Mouse (Mus musculus): ENCODE measurements around the gene Lenep. TPM values are rescaled to one million over a fixed set of nuclear protein-coding genes. Genes with fewer than 3 reads are reported as not detected.

The Lenep gene
- polyA plus RNA-seq, 1 experiment from 2014 or later = 0.68 TPM

- peaks cover 40% of the 10 kb centered on the region for H3K36me3 ChIP-seq
- H3K4me3 ChIP-seq = peak overlapping the region; percentile 73
- no peaks in the 10 kb centered on the region for H3K27me3 ChIP-seq (ENCODE audit: low read depth, poor library complexity, severe bottlenecking)
- no peaks in the 10 kb centered on the region for H3K9me3 ChIP-seq (replicated peaks)
- H3K27ac ChIP-seq (replicated peaks) = peak overlapping the region; percentile 94
- WGBS = under 1% methylated on average over 20 of the region's 20 CpGs
- DNase-seq (ENCODE audit: low spot score) = no peak
- peaks cover 50% of the 10 kb centered on the region for H3K4me1 ChIP-seq
Observed at GRCm38 (mm10) chr3:89417840-89418169, 15.2 kb upstream of the Lenep start.

- 28% methylated on average over 2 of the region's 2 CpGs for whole genome bisulfite sequencing
- peak overlapping the region; percentile 94 for H3K27ac ChIP-seq (replicated peaks)
- H3K4me1 ChIP-seq = peaks cover 46% of the 10 kb centered on the region
- H3K27me3 ChIP-seq (ENCODE audit: low read depth, poor library complexity, severe bottlenecking) = no peaks in the 10 kb centered on the region
- no peaks in the 10 kb centered on the region for H3K9me3 ChIP-seq (replicated peaks)
- no peak for DNase-seq (ENCODE audit: low spot score)
- peak overlapping the region; percentile 73 for H3K4me3 ChIP-seq
- peaks cover 40% of the 10 kb centered on the region for H3K36me3 ChIP-seq
Observed at GRCm38 (mm10) chr3:89417131-89417530, 14.5 kb upstream of the Lenep start.

- DNase-seq (ENCODE audit: low spot score) = no peak
- H3K4me1 ChIP-seq = peaks cover 40% of the 10 kb centered on the region
- 97% methylated on average over 8 of the region's 8 CpGs for WGBS
Observed at GRCm38 (mm10) chr3:89416158-89416557, 13.6 kb upstream of the Lenep start.

GRCm38 (mm10) chr3:89411490-89412393 is 9.1 kb upstream of the Lenep start, which contains the start of gene Flad1:
Gene Flad1 (minus strand): TSS chr3:89411870.
- H3K4me3 ChIP-seq = peak within 1 kb of the TSS; percentile 65
- H3K4me1 ChIP-seq = peaks cover 23% of the 10 kb centered on the region
- peaks cover 61% of the 10 kb centered on the region for H3K36me3 ChIP-seq
- H3K9me3 ChIP-seq (replicated peaks) = no peaks in the 10 kb centered on the region
- H3K27ac ChIP-seq (replicated peaks) = peak within 1 kb of the TSS; percentile 74
- DNase-seq (ENCODE audit: low spot score) = peak; percentile 95
- WGBS = 6% methylated on average over 28 of the region's 28 CpGs
- H3K27me3 ChIP-seq (ENCODE audit: low read depth, poor library complexity, severe bottlenecking) = no peaks in the 10 kb centered on the region

More at GRCm38 (mm10) chr3:89416158-89416557, 13.6 kb upstream of the Lenep start:
- Histone ChIP-seq H3K36me3 (peaks cover 40% of the 10 kb centered on the region), H3K27ac (replicated peaks) (no peak overlapping the region), H3K27me3 (ENCODE audit: low read depth, poor library complexity, severe bottlenecking) (no peaks in the 10 kb centered on the region), H3K9me3 (replicated peaks) (no peaks in the 10 kb centered on the region), H3K4me3 (peak overlapping the region; percentile 73)

- Histone ChIP-seq H3K36me3 (peaks cover 54% of the 10 kb centered on the region), H3K27ac (replicated peaks) (peak overlapping the region; percentile 73; the same call in 1 of the 2 replicates), H3K4me3 (peak overlapping the region; percentile 65), H3K27me3 (ENCODE audit: low read depth, poor library complexity, severe bottlenecking) (no peaks in the 10 kb centered on the region), H3K4me1 (peaks cover 17% of the 10 kb centered on the region), H3K9me3 (replicated peaks) (no peaks in the 10 kb centered on the region)
- 82% methylated on average over 10 of the region's 10 CpGs for WGBS
- no peak for DNase-seq (ENCODE audit: low spot score)
Observed at GRCm38 (mm10) chr3:89410864-89411263, 8.3 kb upstream of the Lenep start.

- H3K9me3 ChIP-seq (replicated peaks) = no peaks in the 10 kb centered on the region
- H3K4me3 ChIP-seq = no peak overlapping the region
- peaks cover 49% of the 10 kb centered on the region for H3K36me3 ChIP-seq
- no peak for DNase-seq (ENCODE audit: low spot score)
- H3K27me3 ChIP-seq (ENCODE audit: low read depth, poor library complexity, severe bottlenecking) = no peaks in the 10 kb centered on the region
- H3K4me1 ChIP-seq = peaks cover 17% of the 10 kb centered on the region
- no peak overlapping the region for H3K27ac ChIP-seq (replicated peaks)
- WGBS = 98% methylated on average over 3 of the region's 3 CpGs
Observed at GRCm38 (mm10) chr3:89409701-89410100, 7.1 kb upstream of the Lenep start.

- no peak overlapping the region; the same call in 1 of the 2 replicates for H3K4me3 ChIP-seq
- 65% methylated on average over 16 of the region's 16 CpGs for WGBS
- H3K27me3 ChIP-seq (ENCODE audit: low read depth, poor library complexity, severe bottlenecking) = no peaks in the 10 kb centered on the region
- H3K27ac ChIP-seq (replicated peaks) = no peak overlapping the region
- H3K36me3 ChIP-seq = peaks cover 50% of the 10 kb centered on the region
- H3K4me1 ChIP-seq = peaks cover 17% of the 10 kb centered on the region
- H3K9me3 ChIP-seq (replicated peaks) = no peaks in the 10 kb centered on the region
- DNase-seq (ENCODE audit: low spot score) = no peak
Observed at GRCm38 (mm10) chr3:89408448-89408847, 5.9 kb upstream of the Lenep start.

GRCm38 (mm10) chr3:89406887-89407286 is 4.3 kb upstream of the Lenep start:
- H3K4me1 ChIP-seq = peaks cover 18% of the 10 kb centered on the region
- DNase-seq (ENCODE audit: low spot score) = no peak
- H3K36me3 ChIP-seq = peaks cover 60% of the 10 kb centered on the region
- no peaks in the 10 kb centered on the region for H3K27me3 ChIP-seq (ENCODE audit: low read depth, poor library complexity, severe bottlenecking)
- WGBS = 91% methylated on average over 6 of the region's 6 CpGs
- H3K27ac ChIP-seq (replicated peaks) = no peak overlapping the region
- H3K4me3 ChIP-seq = no peak overlapping the region
- H3K9me3 ChIP-seq (replicated peaks) = no peaks in the 10 kb centered on the region

GRCm38 (mm10) chr3:89401329-89401728 is 1.3 kb downstream of the Lenep start:
- no peak for DNase-seq (ENCODE audit: low spot score)
- Histone ChIP-seq H3K36me3 (peaks cover 48% of the 10 kb centered on the region), H3K27ac (replicated peaks) (no peak overlapping the region), H3K4me3 (no peak overlapping the region), H3K27me3 (ENCODE audit: low read depth, poor library complexity, severe bottlenecking) (no peaks in the 10 kb centered on the region; the same call in 1 of the 2 replicates), H3K9me3 (replicated peaks) (no peaks in the 10 kb centered on the region), H3K4me1 (peaks cover 12% of the 10 kb centered on the region)
- WGBS = 93% methylated on average over 7 of the region's 7 CpGs

- Histone ChIP-seq H3K27me3 (ENCODE audit: low read depth, poor library complexity, severe bottlenecking) (peaks cover 25% of the 10 kb centered on the region), H3K36me3 (peaks cover 11% of the 10 kb centered on the region; the same call in 1 of the 2 replicates), H3K4me3 (peak overlapping the region; percentile 61), H3K4me1 (peaks cover 53% of the 10 kb centered on the region), H3K27ac (replicated peaks) (peak overlapping the region; percentile 79; the same call in 1 of the 2 replicates), H3K9me3 (replicated peaks) (no peaks in the 10 kb centered on the region)
- no peak for DNase-seq (ENCODE audit: low spot score)
- 3% methylated on average over 4 of the region's 4 CpGs for WGBS
Observed at GRCm38 (mm10) chr3:89396654-89397005, 6.0 kb downstream of the Lenep start.

- H3K9me3 ChIP-seq (replicated peaks) = no peaks in the 10 kb centered on the region
- peak overlapping the region; percentile 61 for H3K4me3 ChIP-seq
- under 1% methylated on average over 44 of the region's 44 CpGs for whole genome bisulfite sequencing
- H3K27ac ChIP-seq (replicated peaks) = peak overlapping the region; percentile 79
- H3K27me3 ChIP-seq (ENCODE audit: low read depth, poor library complexity, severe bottlenecking) = peaks cover 31% of the 10 kb centered on the region
- H3K4me1 ChIP-seq = peaks cover 59% of the 10 kb centered on the region
- H3K36me3 ChIP-seq = 0 out of 2 replicates have a peak, but pooled peaks cover 5% of the 10 kb centered on the region
- peak; percentile 79 for DNase-seq (ENCODE audit: low spot score)
Observed at GRCm38 (mm10) chr3:89395806-89396653, 6.6 kb downstream of the Lenep start.

GRCm38 (mm10) chr3:89395419-89395805 is 7.2 kb downstream of the Lenep start:
- WGBS = under 1% methylated on average over 10 of the region's 10 CpGs
- peak overlapping the region; percentile 88 for H3K27ac ChIP-seq (replicated peaks)
- H3K9me3 ChIP-seq (replicated peaks) = no peaks in the 10 kb centered on the region

More at GRCm38 (mm10) chr3:89395419-89395805, 7.2 kb downstream of the Lenep start:
- Histone ChIP-seq H3K4me3 (peak overlapping the region; percentile 61), H3K27me3 (ENCODE audit: low read depth, poor library complexity, severe bottlenecking) (peaks cover 37% of the 10 kb centered on the region), H3K4me1 (peaks cover 65% of the 10 kb centered on the region), H3K36me3 (0 out of 2 replicates have a peak, but pooled peaks cover 2% of the 10 kb centered on the region)
- no peak for DNase-seq (ENCODE audit: low spot score)
